Mouse (Mus musculus) lung, postnatal 0 days (tissue): Measurements from ENCODE around the gene Kif3c.

ENCODE experiments used
- CTCF ChIP-seq: IDR thresholded peaks from 2 replicates; pipeline ENCODE4 v1.5.1; 2016; ENCODE audit warnings: antibody characterized with exemption, mild to moderate bottlenecking
- EP300 ChIP-seq: IDR thresholded peaks from 2 replicates; pipeline ENCODE4 v1.6.1; 2016; ENCODE audit warnings: antibody characterized with exemption, mild to moderate bottlenecking, control low read depth

- TF ChIP-seq EP300 (no peak), CTCF (no peak)
These were observed 57.9 kb downstream of the Kif3c start for GRCm38 (mm10) chr12:3422786-3423185.
